Mouse (Mus musculus): ENCODE results near the gene Zscan25.

Zscan25 gene

DNA sequence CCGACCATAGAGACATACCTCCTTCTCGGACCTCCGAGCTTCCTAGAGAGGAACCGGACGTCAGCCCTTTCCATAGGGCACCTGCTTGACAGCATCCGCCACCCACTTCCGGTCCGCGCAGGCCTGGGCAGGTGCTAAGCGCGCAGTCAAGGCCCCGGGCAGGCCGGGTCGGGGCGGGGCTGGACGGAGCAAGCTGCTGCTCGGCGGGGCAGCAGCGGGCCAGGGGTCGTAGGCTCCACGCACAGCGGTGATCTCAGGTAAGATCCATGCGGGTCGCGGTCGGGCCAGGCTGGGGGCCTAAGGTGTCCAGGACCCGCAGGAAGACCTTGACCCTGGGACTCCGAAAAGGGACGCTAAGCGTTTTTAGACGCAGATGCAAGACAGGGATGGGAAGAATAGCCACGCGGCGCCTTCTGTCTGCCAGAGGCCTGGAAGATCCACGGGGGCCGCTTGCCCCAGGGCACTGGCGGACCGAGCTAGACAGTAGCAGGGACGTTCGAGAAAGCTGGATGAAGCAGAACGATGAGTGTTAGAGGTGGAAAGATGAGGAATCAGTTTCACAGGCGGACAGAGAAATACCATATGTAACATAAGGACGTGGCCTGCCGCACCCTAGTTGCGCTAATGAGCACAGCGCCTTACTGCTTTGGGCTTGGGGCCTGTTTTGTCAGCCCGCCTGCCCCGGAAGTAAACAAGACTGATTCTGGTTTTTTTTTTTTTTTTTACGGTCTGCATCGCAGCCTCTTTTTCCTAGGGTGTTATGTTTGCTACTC lies at the start of gene Zscan25:
Zscan25 (plus strand) TSS at position 130 of the 773 bp plus-strand sequence.
- WGBS = under 1% methylated on average over 50 of the region's 50 CpGs

DNA sequence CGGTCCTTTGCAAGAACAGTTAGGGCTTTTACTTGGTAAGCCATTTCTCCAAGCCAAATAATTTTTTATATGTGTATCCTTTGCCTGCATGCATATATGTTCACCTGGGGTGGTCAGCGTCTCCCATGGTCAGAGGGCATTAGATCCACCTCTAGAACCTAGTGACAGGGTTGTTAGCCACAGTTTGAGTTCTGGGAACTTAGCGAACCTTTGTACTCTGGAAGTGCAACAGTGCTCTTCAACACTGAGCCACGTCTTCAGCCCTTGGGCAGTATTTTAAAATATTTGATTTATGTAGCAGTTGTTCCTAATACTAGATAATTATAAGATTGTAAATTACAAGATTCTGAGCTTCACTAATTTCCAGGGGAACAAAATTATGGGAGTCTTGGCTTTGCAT lies 49.7 kb upstream of the Zscan25 start:
- 91% methylated on average over 4 of the region's 4 CpGs for WGBS

DNA sequence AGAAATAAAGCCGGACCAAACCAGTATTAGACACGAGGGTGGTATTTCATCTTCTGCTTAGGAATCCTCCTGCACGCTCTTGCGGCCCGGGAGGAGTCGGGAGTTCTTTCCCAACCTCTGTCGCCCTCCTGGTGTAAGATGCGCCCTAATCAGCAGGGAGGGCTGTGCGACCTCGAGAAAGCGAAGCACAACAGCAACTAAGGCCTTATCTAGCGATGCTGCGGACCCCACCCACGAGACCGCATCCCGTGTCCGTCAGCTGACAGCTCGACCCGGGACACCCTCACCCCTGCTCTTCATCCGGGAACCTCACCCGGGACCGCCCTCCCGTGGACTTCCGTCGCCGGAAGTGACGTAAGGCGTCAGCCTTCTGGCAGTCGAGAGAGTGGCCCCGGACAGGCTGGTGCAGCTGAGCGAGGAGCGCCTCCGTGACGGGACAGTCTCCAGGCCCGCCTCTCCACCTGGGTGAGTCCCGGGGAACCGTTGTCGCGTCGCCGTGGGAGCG lies 48.9 kb upstream of the Zscan25 start, which contains the start of gene Zfp655:
Zfp655 (plus strand) TSS at position 349 of the 505 bp plus-strand sequence.
- under 1% methylated on average over 42 of the region's 42 CpGs for WGBS

DNA sequence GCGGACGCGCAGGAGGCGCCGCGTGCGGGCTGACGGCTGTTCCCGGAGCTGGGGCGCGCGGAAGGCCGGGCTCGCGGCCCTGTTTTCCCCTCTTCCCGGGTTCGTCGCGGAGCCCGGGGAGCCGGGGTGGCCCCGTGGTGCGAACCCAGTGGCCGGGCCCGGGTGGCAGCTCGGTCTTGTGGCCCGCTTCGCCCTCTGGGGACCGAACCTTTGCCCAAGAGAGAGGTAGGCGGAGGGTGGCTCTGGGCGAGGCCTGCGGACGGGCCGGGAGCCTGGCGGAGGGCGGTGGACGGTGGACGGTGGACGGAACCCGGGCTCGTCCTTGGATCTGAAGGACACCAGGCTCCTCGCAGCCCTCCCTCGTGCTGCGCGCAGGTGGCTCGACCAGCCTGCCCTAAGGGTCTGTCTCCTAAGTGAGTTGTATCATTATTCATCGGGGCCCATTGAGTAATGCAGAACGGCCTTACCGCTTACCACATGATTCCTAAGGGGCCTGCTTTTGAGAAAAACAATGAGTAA lies 48.3 kb upstream of the Zscan25 start:
- WGBS = under 1% methylated on average over 49 of the region's 49 CpGs

DNA sequence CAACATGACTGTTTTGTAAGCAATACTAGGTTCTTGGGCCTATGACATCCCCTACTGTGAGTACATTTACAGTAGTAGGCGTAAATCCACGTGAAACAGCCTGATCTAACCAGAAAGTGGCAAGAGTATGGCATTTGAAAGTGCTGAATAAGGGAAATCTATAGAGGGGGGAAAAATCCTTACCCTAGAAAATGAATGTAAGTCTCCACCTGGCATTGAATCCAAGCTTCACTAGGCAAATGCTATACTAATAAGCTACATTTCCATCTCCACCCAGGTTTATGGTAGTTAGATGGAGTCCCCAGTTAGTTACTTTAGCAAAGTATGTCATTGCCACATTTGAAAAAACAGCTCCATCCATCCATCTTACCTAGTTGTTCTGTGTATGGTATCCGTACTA lies 30.8 kb upstream of the Zscan25 start:
- 91% methylated on average over 3 of the region's 3 CpGs for WGBS

DNA sequence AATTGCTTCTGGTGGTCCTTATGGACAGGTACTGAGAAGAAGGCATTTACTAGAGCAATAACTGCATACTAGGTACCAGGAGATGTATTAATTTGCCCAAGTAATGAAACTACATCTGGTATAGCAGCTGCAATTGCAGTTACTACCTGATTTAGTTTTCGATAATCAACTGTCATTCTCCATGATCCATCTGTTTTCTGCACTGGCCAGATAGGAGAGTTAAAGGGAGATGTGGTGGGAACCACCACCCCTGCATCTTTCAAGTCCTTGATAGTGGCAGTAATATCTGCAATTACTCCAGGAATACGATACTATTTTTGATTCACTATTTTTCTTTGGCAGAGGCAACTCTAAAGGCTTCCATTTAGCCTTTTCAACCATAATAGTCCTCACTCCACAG lies 6.7 kb upstream of the Zscan25 start:
- 81% methylated on average over 2 of the region's 2 CpGs for WGBS

DNA sequence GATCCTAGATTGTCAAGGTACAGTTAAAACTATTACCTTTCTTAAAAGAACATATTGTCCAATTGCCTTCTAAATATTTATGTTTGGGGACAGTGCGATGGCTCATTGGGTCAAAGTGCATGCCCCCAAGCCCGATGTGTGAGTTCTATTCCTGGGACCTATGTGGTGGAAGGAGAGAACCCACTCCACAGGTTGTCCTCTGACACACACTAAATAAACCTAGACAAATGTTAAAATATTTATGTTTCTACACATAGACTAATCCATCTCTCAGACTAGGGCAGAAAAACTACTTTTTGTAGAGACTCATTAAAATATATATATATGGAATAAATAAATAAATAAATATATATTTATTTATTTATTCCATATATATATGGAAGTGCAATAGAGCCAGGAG lies 352 bp upstream of the Zscan25 start:
- 89% methylated on average over 2 of the region's 2 CpGs for WGBS

DNA sequence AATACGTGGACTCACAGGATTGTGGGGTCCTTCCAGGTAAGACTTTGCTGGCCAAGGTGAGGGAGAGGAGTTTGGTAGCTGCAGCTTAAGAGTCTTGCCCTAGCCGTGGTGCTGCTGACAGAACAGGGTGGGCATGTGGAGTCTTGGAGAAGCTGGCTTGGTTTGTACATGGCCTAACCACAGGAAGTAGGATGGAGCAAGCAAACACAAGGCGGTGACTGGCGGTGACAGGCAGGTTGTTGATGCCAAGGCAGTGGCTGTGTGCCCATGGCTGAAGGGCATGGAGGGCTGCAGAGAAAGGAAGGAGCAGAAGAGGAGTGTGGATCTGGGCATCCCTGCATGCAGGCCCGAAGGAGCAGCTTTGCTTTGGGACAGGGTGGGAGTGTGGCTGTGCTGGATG lies 8.1 kb downstream of the Zscan25 start:
- 82% methylated on average over 5 of the region's 5 CpGs for WGBS

DNA sequence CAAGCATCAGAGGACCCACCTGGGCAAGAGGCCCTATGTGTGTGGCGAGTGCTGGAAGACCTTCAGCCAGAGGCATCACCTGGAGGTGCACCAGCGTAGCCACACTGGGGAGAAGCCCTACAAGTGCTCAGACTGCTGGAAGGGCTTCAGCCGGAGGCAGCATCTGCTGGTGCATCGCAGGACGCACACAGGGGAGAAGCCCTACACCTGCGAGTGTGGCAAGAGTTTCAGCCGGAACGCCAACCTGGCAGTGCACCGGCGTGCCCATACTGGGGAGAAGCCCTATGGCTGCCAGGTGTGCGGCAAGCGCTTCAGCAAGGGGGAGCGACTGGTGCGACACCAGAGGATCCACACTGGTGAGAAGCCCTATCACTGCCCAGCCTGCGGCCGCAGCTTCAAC lies 10.4 kb downstream of the Zscan25 start:
- WGBS = 97% methylated on average over 16 of the region's 16 CpGs

DNA sequence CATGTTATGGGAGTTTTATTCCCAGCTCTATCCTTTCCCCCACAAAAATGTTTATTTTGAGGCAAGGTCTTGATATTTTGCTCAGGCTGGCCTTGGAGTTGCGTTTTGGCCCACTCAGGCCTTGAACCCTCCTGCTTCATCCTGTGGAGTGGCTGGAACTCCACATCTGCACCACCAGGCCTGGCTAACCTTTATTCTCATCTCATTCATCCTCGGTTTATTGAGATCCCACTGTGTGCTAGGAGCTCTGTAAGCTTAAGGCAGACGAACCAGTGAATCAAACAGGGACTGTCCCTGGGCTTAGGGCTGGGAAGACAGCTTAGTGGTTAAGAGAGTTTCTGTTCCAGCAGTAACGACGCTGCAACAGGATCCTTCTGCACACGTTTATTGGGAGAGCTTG lies 12.1 kb downstream of the Zscan25 start:
- 90% methylated on average over 6 of the region's 6 CpGs for WGBS

DNA sequence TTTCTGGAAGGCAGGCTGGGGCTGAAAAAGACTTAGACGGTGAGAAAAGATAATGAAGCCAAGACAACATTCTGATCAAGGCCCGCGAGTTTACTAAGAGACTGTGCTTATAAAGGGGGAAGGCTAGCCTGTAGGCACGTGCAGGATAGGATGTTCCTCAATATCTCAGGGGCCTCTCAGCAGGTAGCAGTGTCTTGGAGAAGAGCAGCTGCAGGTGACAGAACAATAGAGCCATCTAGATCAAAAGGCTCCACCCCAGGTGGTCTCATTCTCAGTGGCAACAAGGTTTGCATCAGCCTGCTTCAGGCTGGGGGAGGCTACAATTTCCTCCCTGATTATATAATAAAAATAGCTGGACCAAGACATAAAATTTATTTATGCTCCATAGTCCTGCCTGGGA lies 21.5 kb downstream of the Zscan25 start:
- 42% methylated on average over 4 of the region's 4 CpGs for WGBS

DNA sequence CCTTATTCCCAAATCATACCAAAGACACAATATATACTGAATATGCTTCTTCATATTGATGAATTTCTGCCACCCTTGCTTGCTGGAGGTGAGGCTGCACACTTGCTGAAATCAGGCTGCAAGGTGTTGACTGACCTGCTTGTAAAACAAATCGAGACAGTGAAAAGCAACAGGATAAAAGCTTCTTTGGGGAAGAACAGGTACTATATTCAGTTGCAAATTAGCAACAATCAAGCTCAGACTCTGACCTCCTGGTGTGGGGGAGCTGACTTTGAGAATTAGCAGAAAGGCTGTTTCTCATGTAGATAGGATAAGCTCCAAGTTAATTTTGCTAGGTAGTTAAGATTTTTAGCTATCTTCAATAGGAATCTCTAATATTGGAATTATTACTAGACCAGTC lies 22.1 kb downstream of the Zscan25 start:
- WGBS = 68% methylated on average over 1 of the region's 1 CpGs

DNA sequence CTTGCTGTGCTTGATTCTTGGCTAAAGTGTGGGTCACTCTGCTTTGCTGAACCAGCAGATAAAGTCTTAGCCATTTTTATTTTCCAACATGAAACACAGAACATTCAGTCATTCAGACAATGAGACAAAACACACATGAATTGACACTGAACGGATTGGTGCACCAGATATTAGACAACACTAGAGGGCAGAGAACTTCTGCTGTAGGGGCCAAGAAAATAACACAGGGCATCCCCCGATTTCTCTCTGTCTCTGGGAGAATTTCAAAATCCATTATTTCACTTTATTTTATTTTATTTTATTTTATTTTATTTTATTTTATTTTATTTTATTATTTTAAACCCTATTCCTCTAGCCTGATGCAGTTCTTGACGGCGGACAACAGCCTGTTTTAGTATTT lies 26.7 kb downstream of the Zscan25 start:
- 90% methylated on average over 4 of the region's 4 CpGs for WGBS

DNA sequence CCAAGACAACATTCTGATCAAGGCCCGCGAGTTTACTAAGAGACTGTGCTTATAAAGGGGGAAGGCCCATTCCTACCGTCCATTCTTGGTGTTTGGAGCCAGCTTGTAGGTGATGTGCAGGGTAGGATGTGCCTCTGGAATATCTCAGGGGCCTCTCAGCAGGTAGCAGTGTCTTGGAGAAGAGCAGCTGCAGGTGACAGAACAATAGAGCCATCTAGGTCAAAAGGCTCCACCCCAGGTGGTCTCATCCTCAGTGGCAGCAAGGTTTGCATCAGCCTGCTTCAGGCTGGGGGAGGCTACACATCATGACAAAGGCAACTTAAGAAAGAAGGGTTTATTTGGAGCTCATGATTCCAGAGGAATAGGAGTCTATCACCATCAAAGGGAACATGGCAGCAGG lies 27.5 kb downstream of the Zscan25 start:
- WGBS = 79% methylated on average over 3 of the region's 3 CpGs

DNA sequence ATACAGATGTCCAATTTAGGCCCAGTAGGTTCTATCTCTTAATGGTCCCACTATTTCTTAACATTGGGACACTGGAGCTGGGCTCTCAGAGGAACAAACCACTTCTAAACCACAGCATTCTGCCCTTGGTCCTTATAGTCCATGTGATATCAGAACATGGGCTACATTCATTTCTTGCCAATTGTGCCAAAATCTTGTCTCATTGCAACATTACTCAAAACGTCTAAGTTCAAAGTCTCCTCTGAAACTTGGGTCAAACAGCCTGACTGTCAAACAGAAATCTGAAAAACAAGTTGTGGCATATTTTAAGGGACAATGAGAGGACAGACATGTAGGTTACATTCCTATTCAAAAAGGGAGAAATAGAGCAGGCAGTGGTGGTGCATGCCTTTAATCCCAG lies 36.8 kb downstream of the Zscan25 start:
- 87% methylated on average over 1 of the region's 1 CpGs for WGBS

Data from cerebral cortex, adult 2 months (tissue).